Mouse (Mus musculus) forebrain, embryonic 15.5 days (tissue): ENCODE measurements at regions not wholly inside any gene's neighbourhood (a gene's known extent, or its start where the extent isn't known, plus 50 kb on each side); places are given as distances from the start of the nearest gene placed in this dataset.

Source experiments
- ATAC-seq: fragments of 200-750 bp; cut with Nextera tagmentation; replicated peaks from 2 replicates; pipeline ENCODE4 v1.8.0; 2017; ENCODE audit warnings: mild to moderate bottlenecking, moderate TSS enrichment, moderate library complexity
- H3K27ac ChIP-seq: fragments of 300-500 bp; sonication (generic); replicated peaks from 2 replicates; pipeline ENCODE4 v1.5.1; 2015; ENCODE audit warnings: mild to moderate bottlenecking, inconsistent platforms
- H3K27me3 ChIP-seq: fragments of 300-500 bp; sonication (generic); 2 replicates; pipeline ENCODE4 v1.6.1; 2015; ENCODE audit warnings: inconsistent platforms
- H3K36me3 ChIP-seq: fragments of 300-500 bp; sonication (generic); 2 replicates; pipeline ENCODE4 v1.6.1; 2015; ENCODE audit warnings: mild to moderate bottlenecking, inconsistent platforms
- H3K4me1 ChIP-seq: fragments of 300-500 bp; sonication (generic); 2 replicates; pipeline ENCODE4 v1.6.1; 2015; ENCODE audit warnings: inconsistent platforms
- H3K4me2 ChIP-seq: fragments of 300-500 bp; sonication (generic); replicated peaks from 2 replicates; pipeline ENCODE4 v1.6.1; 2015; ENCODE audit warnings: mild to moderate bottlenecking, inconsistent platforms
- H3K4me3 ChIP-seq: fragments of 300-500 bp; sonication (generic); 2 replicates; pipeline ENCODE4 v1.5.1; 2015; ENCODE audit warnings: mild to moderate bottlenecking, inconsistent platforms
- H3K9ac ChIP-seq: fragments of 300-500 bp; sonication (generic); replicated peaks from 2 replicates; pipeline ENCODE4 v1.6.1; 2015; ENCODE audit warnings: mild to moderate bottlenecking, inconsistent platforms
- H3K9me3 ChIP-seq: fragments of 300-500 bp; sonication (generic); 2 replicates; pipeline ENCODE4 v1.6.1; 2016; ENCODE audit warnings: inconsistent platforms
- WGBS: fragments of 180-500 bp; shearing (Covaris S2); methylation state at CpG from one replicate; pipeline ENCODE4 v1.1.7; 2015; ENCODE audit warnings: mixed read lengths; 5-methylcytosine and 5-hydroxymethylcytosine counted together

GRCm38 (mm10) chrX:57784959-57785358 lies 237.5 kb upstream of the Zic3 start:
- no peak overlapping the region for H3K27ac ChIP-seq
- no peaks in the 10 kb centered on the region for H3K4me1 ChIP-seq
- ATAC-seq, result 0 out of 2 replicates have a peak, but pooled peaks have one; percentile 6
- H3K4me2 ChIP-seq, result no peak overlapping the region
- H3K27me3 ChIP-seq, result no peaks in the 10 kb centered on the region
- H3K4me3 ChIP-seq, result no peak overlapping the region
- no peaks in the 10 kb centered on the region for H3K36me3 ChIP-seq
- H3K9ac ChIP-seq, result no peak overlapping the region
- no peaks in the 10 kb centered on the region for H3K9me3 ChIP-seq
- 35% methylated on average over 4 of the region's 4 CpGs for WGBS

- Histone ChIP-seq H3K4me3 (no peak overlapping the region), H3K4me2 (no peak overlapping the region), H3K27ac (no peak overlapping the region), H3K27me3 (no peaks in the 10 kb centered on the region), H3K4me1 (no peaks in the 10 kb centered on the region), H3K9ac (no peak overlapping the region), H3K36me3 (no peaks in the 10 kb centered on the region), H3K9me3 (no peaks in the 10 kb centered on the region)
- no peak for ATAC-seq
- WGBS, result 59% methylated on average over 1 of the region's 1 CpGs
These were observed 234.9 kb upstream of the Zic3 start for GRCm38 (mm10) chrX:57787615-57788014.

- H3K36me3 ChIP-seq, result no peaks in the 10 kb centered on the region
- H3K4me2 ChIP-seq, result peak overlapping the region; percentile 2; the same call in 1 of the 2 replicates
- H3K4me1 ChIP-seq, result peaks cover 3% of the 10 kb centered on the region
- H3K27ac ChIP-seq, result no peak overlapping the region
- H3K9me3 ChIP-seq, result no peaks in the 10 kb centered on the region
- WGBS, result 23% methylated on average over 6 of the region's 6 CpGs
- no peaks in the 10 kb centered on the region for H3K27me3 ChIP-seq
- ATAC-seq, result peak; percentile 38; the same call in 1 of the 2 replicates
- H3K9ac ChIP-seq, result no peak overlapping the region
- H3K4me3 ChIP-seq, result no peak overlapping the region
These were observed 224.5 kb upstream of the Zic3 start for GRCm38 (mm10) chrX:57797956-57798355.

GRCm38 (mm10) chrX:57798394-57798793 lies 224.1 kb upstream of the Zic3 start:
- Histone ChIP-seq H3K27me3 (no peaks in the 10 kb centered on the region), H3K36me3 (no peaks in the 10 kb centered on the region), H3K4me1 (peaks cover 3% of the 10 kb centered on the region), H3K4me2 (no peak overlapping the region; the same call in 1 of the 2 replicates), H3K9me3 (no peaks in the 10 kb centered on the region), H3K27ac (no peak overlapping the region), H3K4me3 (no peak overlapping the region), H3K9ac (no peak overlapping the region)
- no peak; the same call in 1 of the 2 replicates for ATAC-seq
- WGBS, result 24% methylated on average over 3 of the region's 3 CpGs

- Histone ChIP-seq H3K4me3 (no peak overlapping the region), H3K9me3 (no peaks in the 10 kb centered on the region), H3K36me3 (no peaks in the 10 kb centered on the region), H3K9ac (no peak overlapping the region), H3K27me3 (no peaks in the 10 kb centered on the region), H3K4me1 (peaks cover 3% of the 10 kb centered on the region), H3K27ac (no peak overlapping the region), H3K4me2 (no peak overlapping the region)
- ATAC-seq, result no peak
- 19% methylated on average over 2 of the region's 2 CpGs for WGBS
These were observed 223.6 kb upstream of the Zic3 start for GRCm38 (mm10) chrX:57798869-57799268.
